Mouse (Mus musculus) liver, embryonic 16.5 days (tissue): Measurements from ENCODE around the gene Prkab1. TPM values are rescaled to one million over a fixed set of nuclear protein-coding genes. Genes with fewer than 3 reads are reported as not detected.

ENCODE experiments used
- ATAC-seq: fragments of 200-750 bp; cut with Nextera tagmentation; 2 replicates; pipeline ENCODE4 v1.8.0; 2017; ENCODE audit warnings: low read depth, mild to moderate bottlenecking, moderate number of reproducible peaks, moderate library complexity
- H3K27ac ChIP-seq: fragments of 300-500 bp; sonication (generic); 2 replicates; pipeline ENCODE4 v1.5.1; 2014; ENCODE audit warnings: mild to moderate bottlenecking, low read length
- H3K27me3 ChIP-seq: fragments of 300-500 bp; sonication (generic); 2 replicates; pipeline ENCODE4 v1.6.1; 2014; ENCODE audit warnings: low read depth, low read length, mixed read lengths; ENCODE audit not compliant: control insufficient read depth, insufficient read depth
- H3K36me3 ChIP-seq: fragments of 300-500 bp; sonication (generic); 2 replicates; pipeline ENCODE4 v1.6.1; 2014; ENCODE audit warnings: mild to moderate bottlenecking; ENCODE audit not compliant: control insufficient read depth, insufficient read depth
- H3K4me1 ChIP-seq: fragments of 300-500 bp; sonication (generic); 2 replicates; pipeline ENCODE4 v1.6.1; 2014; ENCODE audit warnings: low read depth, low read length, mixed read lengths; ENCODE audit not compliant: control insufficient read depth
- H3K4me2 ChIP-seq: fragments of 300-500 bp; sonication (generic); 2 replicates; pipeline ENCODE4 v1.6.1; 2014; ENCODE audit warnings: low read depth, low read length, mixed read lengths
- H3K4me3 ChIP-seq: fragments of 300-500 bp; sonication (generic); 2 replicates; pipeline ENCODE4 v1.5.1; 2014; ENCODE audit warnings: low read depth, mild to moderate bottlenecking, low read length
- H3K9ac ChIP-seq: fragments of 300-500 bp; sonication (generic); 2 replicates; pipeline ENCODE4 v1.6.1; 2014; ENCODE audit warnings: low read depth, low read length
- H3K9me3 ChIP-seq: fragments of 300-500 bp; sonication (generic); replicated peaks from 2 replicates; pipeline ENCODE4 v1.6.1; 2016; ENCODE audit warnings: low read length; ENCODE audit not compliant: control insufficient read depth
- WGBS: fragments of 180-500 bp; shearing (Covaris S2); extraction: QIAGEN DNeasy Blood & Tissue Kit; methylation state at CpG from one replicate; pipeline ENCODE4 v1.1.7; 2014; ENCODE audit not compliant: insufficient replicate concordance; 5-methylcytosine and 5-hydroxymethylcytosine counted together
- polyA plus RNA-seq: library from polyadenylated mRNA; unstranded; fragments of >200 nt; fragmentation: Nextera tagmentation; extraction: Ambion mirVana; gene quantifications from 2 replicates; pipeline ENCODE4 v1.2.1, GENCODE M21; 2015

Prkab1 gene
- polyA plus RNA-seq, result 85.4 and 92.5 TPM in 2 replicates

GRCm38 (mm10) chr5:116024327-116024739 is at the start of gene Prkab1:
Gene Prkab1 (minus strand): TSS chr5:116024508.
- under 1% methylated on average over 46 of the region's 46 CpGs for WGBS
- peak; percentile 79 for ATAC-seq
- H3K4me2 ChIP-seq, result peak within 1 kb of the TSS; percentile 55
- peak within 1 kb of the TSS; percentile 96 for H3K4me3 ChIP-seq
- H3K27ac ChIP-seq, result peak within 1 kb of the TSS; percentile 99
- no peaks in the 10 kb centered on the region for H3K9me3 ChIP-seq
- peaks cover 22% of the 10 kb centered on the region for H3K36me3 ChIP-seq
- H3K9ac ChIP-seq, result peak within 1 kb of the TSS; percentile 99
- peaks cover 66% of the 10 kb centered on the region for H3K4me1 ChIP-seq
- H3K27me3 ChIP-seq, result no peaks in the 10 kb centered on the region

- no peaks in the 10 kb centered on the region for H3K36me3 ChIP-seq
- H3K4me1 ChIP-seq, result no peaks in the 10 kb centered on the region
- no peak overlapping the region for H3K4me2 ChIP-seq
- H3K9ac ChIP-seq, result no peak overlapping the region
- ATAC-seq, result no peak
- WGBS, result 86% methylated on average over 4 of the region's 4 CpGs
- H3K9me3 ChIP-seq, result no peaks in the 10 kb centered on the region
- H3K27ac ChIP-seq, result no peak overlapping the region
- no peaks in the 10 kb centered on the region for H3K27me3 ChIP-seq
- no peak overlapping the region for H3K4me3 ChIP-seq
Observed at GRCm38 (mm10) chr5:116069618-116070017, 45.3 kb upstream of the Prkab1 start.

- ATAC-seq, result no peak
- Histone ChIP-seq H3K4me1 (no peaks in the 10 kb centered on the region), H3K9ac (no peak overlapping the region), H3K4me2 (no peak overlapping the region), H3K27ac (no peak overlapping the region), H3K36me3 (no peaks in the 10 kb centered on the region), H3K27me3 (no peaks in the 10 kb centered on the region), H3K4me3 (no peak overlapping the region), H3K9me3 (no peaks in the 10 kb centered on the region)
- WGBS, result 42% methylated on average over 6 of the region's 6 CpGs
Observed at GRCm38 (mm10) chr5:116052826-116053225, 28.5 kb upstream of the Prkab1 start.

- H3K4me3 ChIP-seq, result no peak overlapping the region
- ATAC-seq, result no peak
- no peaks in the 10 kb centered on the region for H3K27me3 ChIP-seq
- no peaks in the 10 kb centered on the region for H3K36me3 ChIP-seq
- no peaks in the 10 kb centered on the region for H3K9me3 ChIP-seq
- H3K4me1 ChIP-seq, result no peaks in the 10 kb centered on the region
- no peak overlapping the region for H3K4me2 ChIP-seq
- H3K27ac ChIP-seq, result no peak overlapping the region
- H3K9ac ChIP-seq, result no peak overlapping the region
- 49% methylated on average over 5 of the region's 5 CpGs for WGBS
Observed at GRCm38 (mm10) chr5:116052171-116052570, 27.9 kb upstream of the Prkab1 start.

GRCm38 (mm10) chr5:116049821-116050220 is 25.5 kb upstream of the Prkab1 start:
- 58% methylated on average over 4 of the region's 4 CpGs for WGBS
- Histone ChIP-seq H3K4me2 (no peak overlapping the region), H3K36me3 (no peaks in the 10 kb centered on the region), H3K9me3 (no peaks in the 10 kb centered on the region), H3K9ac (no peak overlapping the region), H3K4me1 (no peaks in the 10 kb centered on the region), H3K27ac (no peak overlapping the region), H3K27me3 (no peaks in the 10 kb centered on the region), H3K4me3 (no peak overlapping the region)
- no peak for ATAC-seq

GRCm38 (mm10) chr5:116048321-116048720 is 24.0 kb upstream of the Prkab1 start:
- H3K9me3 ChIP-seq, result no peaks in the 10 kb centered on the region
- H3K27me3 ChIP-seq, result no peaks in the 10 kb centered on the region
- H3K4me2 ChIP-seq, result no peak overlapping the region
- no peaks in the 10 kb centered on the region for H3K36me3 ChIP-seq
- ATAC-seq, result no peak
- WGBS, result 36% methylated on average over 3 of the region's 3 CpGs
- no peak overlapping the region for H3K27ac ChIP-seq
- H3K4me3 ChIP-seq, result no peak overlapping the region
- H3K4me1 ChIP-seq, result no peaks in the 10 kb centered on the region
- no peak overlapping the region for H3K9ac ChIP-seq

- WGBS, result 52% methylated on average over 4 of the region's 4 CpGs
- ATAC-seq, result no peak
- no peaks in the 10 kb centered on the region for H3K36me3 ChIP-seq
Observed at GRCm38 (mm10) chr5:116046246-116046645, 21.9 kb upstream of the Prkab1 start.

GRCm38 (mm10) chr5:116045581-116045980 is 21.3 kb upstream of the Prkab1 start:
- no peak overlapping the region for H3K9ac ChIP-seq
- 66% methylated on average over 8 of the region's 8 CpGs for WGBS

More at GRCm38 (mm10) chr5:116046246-116046645, 21.9 kb upstream of the Prkab1 start:
- no peak overlapping the region for H3K4me3 ChIP-seq
- H3K27ac ChIP-seq, result no peak overlapping the region
- no peaks in the 10 kb centered on the region for H3K9me3 ChIP-seq
- H3K9ac ChIP-seq, result no peak overlapping the region
- no peak overlapping the region for H3K4me2 ChIP-seq
- no peaks in the 10 kb centered on the region for H3K4me1 ChIP-seq
- no peaks in the 10 kb centered on the region for H3K27me3 ChIP-seq

GRCm38 (mm10) chr5:116042241-116042640 is 17.9 kb upstream of the Prkab1 start:
- WGBS, result 52% methylated on average over 7 of the region's 7 CpGs
- Histone ChIP-seq H3K4me2 (no peak overlapping the region), H3K4me1 (no peaks in the 10 kb centered on the region), H3K36me3 (no peaks in the 10 kb centered on the region), H3K9ac (no peak overlapping the region), H3K27ac (no peak overlapping the region), H3K9me3 (no peaks in the 10 kb centered on the region), H3K27me3 (peaks cover 2% of the 10 kb centered on the region; the same call in 1 of the 2 replicates), H3K4me3 (no peak overlapping the region)
- no peak for ATAC-seq

More at GRCm38 (mm10) chr5:116045581-116045980, 21.3 kb upstream of the Prkab1 start:
- Histone ChIP-seq H3K4me2 (no peak overlapping the region), H3K36me3 (no peaks in the 10 kb centered on the region), H3K4me3 (no peak overlapping the region), H3K4me1 (no peaks in the 10 kb centered on the region), H3K27ac (no peak overlapping the region), H3K27me3 (no peaks in the 10 kb centered on the region), H3K9me3 (no peaks in the 10 kb centered on the region)
- ATAC-seq, result no peak
